Mouse (Mus musculus) gastrocnemius, postnatal 4 days (tissue): Measurements from ENCODE around the gene Cox16. TPM values are rescaled to one million over a fixed set of nuclear protein-coding genes. Genes with fewer than 3 reads are reported as not detected.
A peak's percentile ranks its signal among the peaks of the same experiment; 100 is the strongest.
"Not testable (repeated sequence)": the region's sequence is repeated elsewhere in the genome, so short reads cannot be mapped to it uniquely, and the experiment has no call there.

Experiments
- DNase-seq, 2 experiments: peaks; one replicate each; pipeline ENCODE4 v3.0.0; 2021 to 2022; ENCODE audit warnings: low spot score in 2 of 2, mixed read lengths in 2 of 2
- long read RNA-seq, 2 experiments: library from polyadenylated mRNA; stranded (forward); transcript quantifications; one replicate each; pipeline ENCODE4 v2.0.0; 2021
- total RNA-seq, 2 experiments: library from RNA; stranded (reverse); gene quantifications; 2 replicates each; pipeline ENCODE4 v1.2.3; 2021

The Cox16 gene
- total RNA-seq: 10 to 100 TPM; 74.7 to 83.9 TPM
- long read RNA-seq, experiment 1, transcript Cox16-206 (4 exons, 431 nt): minor isoform, 5 of 32 reads
- long read RNA-seq, experiment 1, transcript Cox16-201 (4 exons, 2,007 nt): major isoform, 16 of 32 reads
- long read RNA-seq, experiment 1, transcript Cox16-202 (4 exons, 668 nt): minor isoform, 10 of 32 reads
- long read RNA-seq, experiment 1, partial matches to known transcripts: 0 of 32 reads
- long read RNA-seq, experiment 1, other reads (novel, unspliced or antisense): 1 of 32 reads
- long read RNA-seq, experiment 2, transcript Cox16-202 (4 exons, 668 nt): minor isoform, 8 of 29 reads
- long read RNA-seq, experiment 2, transcript Cox16-201 (4 exons, 2,007 nt): major isoform, 15 of 29 reads
- long read RNA-seq, experiment 2, partial matches to known transcripts: 0 of 29 reads
- long read RNA-seq, experiment 2, other reads (novel, unspliced or antisense): 0 of 29 reads

GRCm38 (mm10) chr12:81484727-81485191 lies at the start of gene Cox16:
Cox16 (minus strand) TSS chr12:81485127.
- DNase-seq: peak; percentile 60 to 86

- DNase-seq: no peak
Observed at GRCm38 (mm10) chr12:81533029-81533419, 48.1 kb upstream of the Cox16 start.

GRCm38 (mm10) chr12:81532316-81533028 lies 47.5 kb upstream of the Cox16 start, which contains the start of the genes Gm20498 and Synj2bp:
Gm20498 (minus strand) TSS chr12:81532905.
Synj2bp (minus strand) TSS chr12:81532911.
- peak; percentile 61 to 76 for DNase-seq

GRCm38 (mm10) chr12:81530587-81530986 lies 45.7 kb upstream of the Cox16 start:
- not testable (repeated sequence) for DNase-seq

GRCm38 (mm10) chr12:81496906-81497305 lies 12.0 kb upstream of the Cox16 start:
- DNase-seq: not testable (repeated sequence)

GRCm38 (mm10) chr12:81490491-81490890 lies 5.6 kb upstream of the Cox16 start:
- no peak for DNase-seq

- no peak for DNase-seq
Observed at GRCm38 (mm10) chr12:81485311-81485710, 384 bp upstream of the Cox16 start.

GRCm38 (mm10) chr12:81484212-81484611 lies 715 bp downstream of the Cox16 start:
- DNase-seq: no peak

- no peak for DNase-seq
Observed at GRCm38 (mm10) chr12:81483656-81484055, 1.3 kb downstream of the Cox16 start.

GRCm38 (mm10) chr12:81459051-81459450 lies 25.9 kb downstream of the Cox16 start:
- not testable (repeated sequence) for DNase-seq

GRCm38 (mm10) chr12:81438985-81439384 lies 45.9 kb downstream of the Cox16 start:
- not testable (repeated sequence) for DNase-seq

GRCm38 (mm10) chr12:81434778-81435177 lies 50.1 kb downstream of the Cox16 start:
- not testable (repeated sequence) for DNase-seq

- DNase-seq: no peak
Observed at GRCm38 (mm10) chr12:81421846-81422245, 63.1 kb downstream of the Cox16 start, which contains the start of gene Adam4. Adam4 (minus strand) TSS chr12:81421946.

- no peak for DNase-seq
Observed at GRCm38 (mm10) chr12:81413211-81413610, 71.7 kb downstream of the Cox16 start.

- DNase-seq: no peak
Observed at GRCm38 (mm10) chr12:81408966-81409365, 76.0 kb downstream of the Cox16 start.

GRCm38 (mm10) chr12:81402187-81402586 lies 82.7 kb downstream of the Cox16 start:
- peak in 1 of 2 experiments; percentile 44 for DNase-seq

- DNase-seq: not testable (repeated sequence)
Observed at GRCm38 (mm10) chr12:81379364-81379763, 105.6 kb downstream of the Cox16 start, which contains the start of gene Gm4787. Gm4787 (minus strand) TSS chr12:81379464.

GRCm38 (mm10) chr12:81333841-81334240 lies 151.1 kb downstream of the Cox16 start:
- no peak for DNase-seq

GRCm38 (mm10) chr12:81332875-81333421 lies 152.0 kb downstream of the Cox16 start, which contains the start of gene Slc8a3:
Slc8a3 (minus strand) TSS chr12:81333180.
- peak; percentile 40 for DNase-seq

- peak in 1 of 2 experiments; percentile 31 for DNase-seq
Observed at GRCm38 (mm10) chr12:81331937-81332874, 152.7 kb downstream of the Cox16 start.
